Mouse (Mus musculus) C2C12 (cell line): ENCODE data around the gene Ccz1.

ENCODE experiments used
- CEBPB ChIP-seq: IDR thresholded peaks from one replicate; pipeline ENCODE4 v1.6.1; 2011; ENCODE audit warnings: low read depth, mild to moderate bottlenecking, control low read depth, moderate library complexity
- CTCF ChIP-seq: IDR thresholded peaks from one replicate; pipeline ENCODE4 v1.5.1; 2011; ENCODE audit not compliant: control insufficient read depth, insufficient read depth, insufficient read length
- FOSL1 ChIP-seq: IDR thresholded peaks from one replicate; pipeline ENCODE4 v1.8.0; 2011; ENCODE audit warnings: mild to moderate bottlenecking, low read length; ENCODE audit not compliant: poor library complexity, insufficient read depth, severe bottlenecking
- MAX ChIP-seq: IDR thresholded peaks from one replicate; pipeline ENCODE4 v1.6.1; 2011; ENCODE audit warnings: mild to moderate bottlenecking, control low read depth
- MYOD1 ChIP-seq: IDR thresholded peaks from one replicate; pipeline ENCODE4 v1.6.1; 2011; ENCODE audit warnings: low read depth; ENCODE audit not compliant: control insufficient read depth, insufficient read length
- MYOG ChIP-seq: IDR thresholded peaks from one replicate; pipeline ENCODE4 v1.6.1; 2011; ENCODE audit not compliant: control insufficient read depth, insufficient read length; ENCODE audit errors: extremely low read depth
- USF1 ChIP-seq: IDR thresholded peaks from one replicate; pipeline ENCODE4 v1.6.1; 2011; ENCODE audit warnings: low read depth, mild to moderate bottlenecking, control low read depth, moderate library complexity

DNA sequence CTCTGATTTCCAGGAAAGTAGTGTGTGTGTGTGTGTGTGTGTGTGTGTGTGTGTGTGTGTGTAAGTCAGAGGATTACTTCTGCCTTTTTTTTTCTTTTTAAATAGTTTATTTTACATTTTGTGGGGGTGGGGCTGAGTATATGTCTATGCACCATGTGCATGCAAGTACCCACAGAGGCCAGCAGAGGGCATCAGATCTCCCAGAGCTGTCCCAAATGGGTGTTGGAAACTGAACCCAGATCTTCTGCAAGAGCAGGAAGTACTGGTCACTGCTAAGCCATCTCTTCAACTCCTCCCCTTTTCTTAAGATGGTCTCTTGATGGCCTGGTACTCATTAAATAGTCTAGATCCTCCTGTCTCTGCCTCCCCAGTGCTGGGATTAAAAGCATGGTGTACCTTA, 36.6 kb upstream of the Ccz1 start:
- TF ChIP-seq CEBPB, result no peak
- TF ChIP-seq USF1, result no peak
- no peak for TF ChIP-seq MAX
- no peak for TF ChIP-seq CTCF
- no peak for TF ChIP-seq MYOG
- TF ChIP-seq FOSL1, result no peak
- TF ChIP-seq MYOD1, result no peak
